Comparison of ENCODE assay signal across 34 mouse cellular contexts in the genomic region with DNA sequence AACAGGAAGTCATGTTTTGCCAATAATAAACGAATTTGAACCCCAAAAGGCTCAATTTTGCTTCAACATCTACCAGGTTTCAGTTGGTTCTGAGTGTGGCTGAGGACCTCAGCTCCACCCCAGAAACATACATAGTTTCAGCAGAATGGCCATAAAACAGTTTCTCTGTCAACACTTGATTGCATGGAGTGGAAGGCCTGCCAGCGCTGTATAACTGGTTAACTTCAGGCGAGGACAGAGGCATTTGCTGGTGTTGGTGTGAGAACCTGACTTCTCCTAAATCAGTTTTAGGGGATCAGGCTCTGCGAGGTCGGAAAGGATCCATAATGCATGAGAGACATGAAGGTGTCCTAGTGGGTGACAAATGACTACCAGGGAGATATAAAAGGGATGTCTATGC. TPM values are rescaled to one million over a fixed set of nuclear protein-coding genes. Genes with fewer than 3 reads are reported as not detected.
"Had no signal": no experiment of that assay in that cellular context is flagged by ENCODE, and none has a peak within 500 bp of the region (broad histone marks: within the 10 kb centered on the region; RNA-seq: fewer than 3 reads in every experiment).

No protein-coding gene starts in this region.

- H3K4me2 ChIP-seq: heart, embryonic 11.5 days; heart, embryonic 12.5 days; heart, embryonic 13.5 days; heart, embryonic 15.5 days; hindbrain, embryonic 12.5 days; hindbrain, embryonic 13.5 days; hindbrain, embryonic 14.5 days; hindbrain, embryonic 15.5 days; intestine, embryonic 15.5 days; kidney, embryonic 15.5 days had no signal

- H3K27me3 ChIP-seq: heart, embryonic 12.5 days; heart, embryonic 13.5 days; heart, embryonic 15.5 days; hindbrain, embryonic 12.5 days; hindbrain, embryonic 13.5 days; hindbrain, embryonic 15.5 days; intestine, embryonic 15.5 days; kidney, embryonic 15.5 days had no signal

- H3K27ac ChIP-seq: heart, embryonic 10.5 days; heart, embryonic 13.5 days; heart, embryonic 15.5 days; hindbrain, embryonic 10.5 days; hindbrain, embryonic 12.5 days; hindbrain, embryonic 13.5 days; hindbrain, embryonic 14.5 days; hindbrain, embryonic 15.5 days; hindbrain, postnatal 0 days; intestine, embryonic 15.5 days; kidney, embryonic 15.5 days; kidney, postnatal 0 days; layer of hippocampus, adult 2 months had no signal

- H3K9ac ChIP-seq: heart, embryonic 12.5 days; heart, embryonic 13.5 days; heart, embryonic 15.5 days; hindbrain, embryonic 12.5 days; hindbrain, embryonic 13.5 days; hindbrain, embryonic 14.5 days; hindbrain, embryonic 15.5 days; intestine, embryonic 15.5 days; kidney, embryonic 15.5 days had no signal

- H3K9me3 ChIP-seq: heart, embryonic 10.5 days; heart, embryonic 12.5 days; heart, embryonic 13.5 days; heart, embryonic 15.5 days; hindbrain, embryonic 10.5 days; hindbrain, embryonic 12.5 days; hindbrain, embryonic 13.5 days; hindbrain, embryonic 15.5 days; intestine, embryonic 15.5 days; kidney, embryonic 15.5 days had no signal

- H3K4me1 ChIP-seq: heart, embryonic 13.5 days; heart, embryonic 15.5 days; hindbrain, embryonic 10.5 days; hindbrain, embryonic 12.5 days; hindbrain, embryonic 13.5 days; hindbrain, embryonic 15.5 days; intestine, embryonic 15.5 days had no signal

- DNase-seq: heart, postnatal 10 days; heart, postnatal 14 days; heart, postnatal 36 days; heart, postnatal 4 days; kidney, adult 11 months; kidney, adult 18-20 months; kidney, adult 2 months; kidney, adult 8-10 months; kidney, adult 9 months; kidney, postnatal 10 days; kidney, postnatal 14 days; kidney, postnatal 25 days; kidney, postnatal 36 days; kidney, postnatal 4 days; layer of hippocampus, adult 9-11 months; layer of hippocampus, postnatal 36 days had no signal

- H3K36me3 ChIP-seq: heart, embryonic 10.5 days; heart, embryonic 12.5 days; heart, embryonic 13.5 days; heart, embryonic 15.5 days; hindbrain, embryonic 10.5 days; hindbrain, embryonic 12.5 days; hindbrain, embryonic 13.5 days; hindbrain, embryonic 15.5 days; intestine, embryonic 15.5 days; kidney, embryonic 15.5 days had no signal

- ATAC-seq: hindbrain, embryonic 16.5 days; hindbrain, postnatal 0 days; inflammation-experienced regulatory T-cells, adult 6 months had no signal

- H3K4me3 ChIP-seq: heart, embryonic 10.5 days; heart, embryonic 12.5 days; heart, embryonic 13.5 days; heart, embryonic 15.5 days; hindbrain, embryonic 10.5 days; hindbrain, embryonic 12.5 days; hindbrain, embryonic 13.5 days; hindbrain, embryonic 15.5 days; intestine, embryonic 15.5 days; kidney, embryonic 15.5 days; layer of hippocampus, adult 2 months had no signal

RNA-seq across cellular contexts. Expression of gene Pyroxd2, which starts 57.6 kb away (rescaled TPM):
- total RNA-seq: hematopoietic stem cell, adult 5-6 weeks had no signal
